Mouse (Mus musculus): ENCODE data around the gene Lsm6. TPM values are rescaled to one million over a fixed set of nuclear protein-coding genes. Genes with fewer than 3 reads are reported as not detected.

Gene Lsm6
- polyA plus RNA-seq (2014; fragmentation: Nextera tagmentation; extraction: Ambion mirVana) = 245 and 249 TPM in 2 replicates

DNA sequence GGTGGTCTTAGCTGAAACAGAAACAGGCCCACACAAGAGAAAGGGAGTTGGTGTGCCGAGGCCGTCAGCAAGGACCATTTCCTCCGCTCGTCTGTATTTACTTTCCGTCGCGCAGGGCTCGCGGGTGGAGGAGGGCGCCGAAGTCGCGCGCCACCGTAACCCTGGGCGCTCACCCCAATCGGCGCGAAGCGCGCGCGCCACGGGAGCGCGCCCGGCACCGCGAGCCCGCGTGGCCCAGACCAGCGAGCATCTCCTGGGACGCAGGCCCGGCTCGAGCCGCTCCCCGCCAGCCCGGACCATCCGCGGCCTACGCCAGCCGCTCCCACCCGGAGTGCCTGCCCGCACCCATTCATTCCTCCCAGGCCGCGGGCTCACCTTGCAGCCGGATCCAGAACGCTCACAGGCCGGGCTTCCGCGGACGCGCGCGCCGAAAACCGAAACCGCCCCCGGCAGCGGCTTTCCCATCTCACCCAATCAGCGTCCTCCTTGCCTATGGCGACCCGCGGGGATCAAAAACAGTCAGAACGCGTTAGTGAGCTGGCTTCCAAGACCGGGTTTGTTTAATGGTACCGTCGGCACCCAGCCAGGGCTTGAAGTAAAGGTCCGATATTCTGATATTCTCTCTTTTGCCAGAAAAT is at the start of gene Lsm6:
Gene Lsm6, minus strand, starts transcription at position 468 of the 638 bp plus-strand sequence.
- Histone ChIP-seq H3K4me2 (ENCODE audit: low read depth, low read length, severe bottlenecking) (peak within 1 kb of the TSS; percentile 68), H3K4me1 (replicated peaks; ENCODE audit: control insufficient read depth, insufficient read depth, low read length) (no peaks in the 10 kb centered on the region), H3K9me3 (ENCODE audit: control insufficient read depth, low read length) (no peaks in the 10 kb centered on the region), H3K36me3 (ENCODE audit: control insufficient read depth, insufficient read depth, low read length) (no peaks in the 10 kb centered on the region; the same call in 1 of the 2 replicates), H3K4me3 (ENCODE audit: low read depth, low read length) (peak within 1 kb of the TSS; percentile 73), H3K27ac (ENCODE audit: low read depth, low read length) (peak within 1 kb of the TSS; percentile 94), H3K9ac (ENCODE audit: low read length) (peak within 1 kb of the TSS; percentile 97), H3K27me3 (ENCODE audit: control insufficient read depth, insufficient read depth, low read length) (no peaks in the 10 kb centered on the region)
- under 1% methylated on average over 62 of the region's 70 CpGs for WGBS
- ATAC-seq (replicated peaks; ENCODE audit: low FRiP score) (peak; percentile 93), DNase-seq (ENCODE audit: low spot score) (peak; percentile 99)

DNA sequence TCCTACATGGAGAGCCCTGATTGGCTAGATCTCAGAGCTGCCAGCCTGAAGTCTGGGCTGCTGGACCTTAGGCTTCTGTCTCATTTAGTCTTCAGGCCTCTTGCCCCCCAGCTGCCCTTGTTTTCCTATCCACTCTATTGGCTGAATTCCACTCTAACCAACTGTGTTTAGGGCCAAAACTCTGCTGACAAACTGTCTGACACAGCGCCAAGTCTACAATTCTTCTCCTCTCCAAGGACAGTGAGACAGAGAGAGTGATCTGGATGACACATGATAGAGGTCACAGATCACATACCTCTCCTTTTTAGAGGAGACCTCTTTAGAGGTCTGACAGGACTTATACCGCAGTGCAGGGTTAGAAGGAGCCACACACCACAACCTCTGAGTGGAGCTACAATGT is 46.1 kb upstream of the Lsm6 start:
- no peaks in the 10 kb centered on the region for H3K9me3 ChIP-seq (ENCODE audit: control insufficient read depth, low read length)
- H3K27me3 ChIP-seq (ENCODE audit: control insufficient read depth, insufficient read depth, low read length) = no peaks in the 10 kb centered on the region
- H3K4me2 ChIP-seq (ENCODE audit: low read depth, low read length, severe bottlenecking) = no peak overlapping the region
- H3K4me3 ChIP-seq (ENCODE audit: low read depth, low read length) = no peak overlapping the region
- no peak overlapping the region for H3K9ac ChIP-seq (ENCODE audit: low read length)
- WGBS = 87% methylated on average over 2 of the region's 2 CpGs
- no peaks in the 10 kb centered on the region for H3K36me3 ChIP-seq (ENCODE audit: control insufficient read depth, insufficient read depth, low read length)
- ATAC-seq (replicated peaks; ENCODE audit: low FRiP score) (no peak), DNase-seq (ENCODE audit: low spot score) (no peak)
- no peak overlapping the region for H3K27ac ChIP-seq (ENCODE audit: low read depth, low read length)
- no peaks in the 10 kb centered on the region for H3K4me1 ChIP-seq (replicated peaks; ENCODE audit: control insufficient read depth, insufficient read depth, low read length)

DNA sequence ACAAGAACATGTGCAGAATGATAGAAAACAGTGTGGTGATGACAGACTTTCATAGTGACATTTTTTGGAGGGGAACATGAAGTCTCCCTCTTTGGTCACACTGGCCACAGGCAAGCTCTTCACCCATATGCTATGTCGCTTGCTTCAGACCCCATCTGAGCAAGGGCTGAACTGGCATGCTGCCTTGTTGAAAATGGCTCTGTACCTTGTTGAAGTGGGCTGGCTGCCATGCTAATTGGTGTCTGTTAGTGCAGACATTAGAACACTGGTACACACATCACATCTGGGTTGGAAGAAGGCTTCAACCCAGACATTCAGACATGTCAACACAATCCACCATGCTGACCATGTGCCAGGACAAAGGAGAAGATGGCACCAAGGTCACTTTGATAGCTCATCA is 42.1 kb upstream of the Lsm6 start:
- no peaks in the 10 kb centered on the region for H3K4me1 ChIP-seq (replicated peaks; ENCODE audit: control insufficient read depth, insufficient read depth, low read length)
- no peak for ATAC-seq (replicated peaks; ENCODE audit: low FRiP score)
- H3K27me3 ChIP-seq (ENCODE audit: control insufficient read depth, insufficient read depth, low read length) = no peaks in the 10 kb centered on the region
- no peak overlapping the region for H3K9ac ChIP-seq (ENCODE audit: low read length)
- WGBS = 80% methylated on average over 1 of the region's 1 CpGs
- no peak overlapping the region for H3K27ac ChIP-seq (ENCODE audit: low read depth, low read length)
- no peak overlapping the region for H3K4me2 ChIP-seq (ENCODE audit: low read depth, low read length, severe bottlenecking)
- no peaks in the 10 kb centered on the region for H3K36me3 ChIP-seq (ENCODE audit: control insufficient read depth, insufficient read depth, low read length)
- no peak overlapping the region for H3K4me3 ChIP-seq (ENCODE audit: low read depth, low read length)
- DNase-seq (ENCODE audit: low spot score) = no peak
- H3K9me3 ChIP-seq (ENCODE audit: control insufficient read depth, low read length) = no peaks in the 10 kb centered on the region

GRCm38 (mm10) chr8:78862046-78862445 is 41.1 kb upstream of the Lsm6 start:
- ATAC-seq (replicated peaks; ENCODE audit: low FRiP score) = no peak
- Histone ChIP-seq H3K9ac (ENCODE audit: low read length) (no peak overlapping the region), H3K9me3 (ENCODE audit: control insufficient read depth, low read length) (no peaks in the 10 kb centered on the region), H3K27me3 (ENCODE audit: control insufficient read depth, insufficient read depth, low read length) (no peaks in the 10 kb centered on the region), H3K36me3 (ENCODE audit: control insufficient read depth, insufficient read depth, low read length) (no peaks in the 10 kb centered on the region), H3K4me3 (ENCODE audit: low read depth, low read length) (no peak overlapping the region), H3K4me2 (ENCODE audit: low read depth, low read length, severe bottlenecking) (no peak overlapping the region), H3K4me1 (replicated peaks; ENCODE audit: control insufficient read depth, insufficient read depth, low read length) (no peaks in the 10 kb centered on the region), H3K27ac (ENCODE audit: low read depth, low read length) (no peak overlapping the region)
- no peak for DNase-seq (ENCODE audit: low spot score)
- 78% methylated on average over 9 of the region's 9 CpGs for WGBS

DNA sequence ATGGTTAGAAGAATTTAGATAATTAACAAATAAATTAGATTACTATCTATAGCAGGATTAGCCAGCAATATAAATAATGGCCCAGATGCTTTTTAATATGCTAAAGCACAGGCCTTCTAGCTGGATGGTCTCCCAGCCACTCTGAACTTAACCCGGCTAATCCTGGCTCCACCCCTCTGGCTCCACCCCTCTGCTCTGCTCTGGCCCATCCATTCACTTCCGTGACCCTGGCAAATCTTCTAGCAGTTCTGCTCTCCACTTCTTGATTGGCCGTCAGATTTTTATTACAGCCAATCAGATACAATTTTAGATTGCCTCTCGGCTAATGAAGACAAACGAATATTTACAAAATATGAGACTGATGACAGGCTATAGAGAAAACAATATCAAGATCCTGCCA is 39.8 kb upstream of the Lsm6 start:
- Histone ChIP-seq H3K9me3 (ENCODE audit: control insufficient read depth, low read length) (no peaks in the 10 kb centered on the region), H3K4me3 (ENCODE audit: low read depth, low read length) (no peak overlapping the region), H3K27me3 (ENCODE audit: control insufficient read depth, insufficient read depth, low read length) (no peaks in the 10 kb centered on the region), H3K27ac (ENCODE audit: low read depth, low read length) (no peak overlapping the region), H3K36me3 (ENCODE audit: control insufficient read depth, insufficient read depth, low read length) (no peaks in the 10 kb centered on the region), H3K4me1 (replicated peaks; ENCODE audit: control insufficient read depth, insufficient read depth, low read length) (no peaks in the 10 kb centered on the region), H3K4me2 (ENCODE audit: low read depth, low read length, severe bottlenecking) (no peak overlapping the region), H3K9ac (ENCODE audit: low read length) (no peak overlapping the region)
- DNase-seq (ENCODE audit: low spot score) (no peak), ATAC-seq (replicated peaks; ENCODE audit: low FRiP score) (no peak)
- WGBS = 57% methylated on average over 5 of the region's 5 CpGs

DNA sequence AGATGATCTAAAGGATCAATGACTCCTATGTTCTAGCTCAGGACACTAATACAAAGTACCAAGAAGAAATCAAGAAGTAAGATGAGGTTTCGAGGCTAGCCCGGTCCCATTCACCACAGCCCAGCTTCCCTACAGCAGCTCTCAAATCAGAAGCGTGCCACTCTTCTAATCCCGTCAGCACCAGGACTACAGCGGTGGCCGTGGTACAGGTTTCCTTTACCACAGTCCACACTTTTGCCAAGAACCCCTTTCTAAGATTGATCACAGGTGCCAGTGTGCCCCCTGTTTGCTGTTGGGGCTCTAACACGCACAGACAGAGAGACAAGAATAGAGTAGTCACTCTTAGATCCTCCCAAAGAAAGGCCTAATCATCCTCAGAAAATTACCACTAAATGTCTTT is 36.5 kb upstream of the Lsm6 start:
- no peak for ATAC-seq (replicated peaks; ENCODE audit: low FRiP score)
- WGBS = 91% methylated on average over 7 of the region's 7 CpGs

GRCm38 (mm10) chr8:78852279-78852678 is 31.3 kb upstream of the Lsm6 start:
- Histone ChIP-seq H3K4me2 (ENCODE audit: low read depth, low read length, severe bottlenecking) (no peak overlapping the region), H3K36me3 (ENCODE audit: control insufficient read depth, insufficient read depth, low read length) (no peaks in the 10 kb centered on the region), H3K9me3 (ENCODE audit: control insufficient read depth, low read length) (no peaks in the 10 kb centered on the region), H3K9ac (ENCODE audit: low read length) (no peak overlapping the region), H3K27ac (ENCODE audit: low read depth, low read length) (no peak overlapping the region), H3K4me3 (ENCODE audit: low read depth, low read length) (no peak overlapping the region), H3K27me3 (ENCODE audit: control insufficient read depth, insufficient read depth, low read length) (no peaks in the 10 kb centered on the region), H3K4me1 (replicated peaks; ENCODE audit: control insufficient read depth, insufficient read depth, low read length) (no peaks in the 10 kb centered on the region)
- DNase-seq (ENCODE audit: low spot score) (no peak), ATAC-seq (replicated peaks; ENCODE audit: low FRiP score) (no peak)
- 88% methylated on average over 4 of the region's 4 CpGs for WGBS

More for the DNA sequence above, 36.5 kb upstream of the Lsm6 start:
- no peak overlapping the region for H3K4me2 ChIP-seq (ENCODE audit: low read depth, low read length, severe bottlenecking)
- no peak overlapping the region for H3K4me3 ChIP-seq (ENCODE audit: low read depth, low read length)
- H3K4me1 ChIP-seq (replicated peaks; ENCODE audit: control insufficient read depth, insufficient read depth, low read length) = no peaks in the 10 kb centered on the region
- no peak for DNase-seq (ENCODE audit: low spot score)
- no peaks in the 10 kb centered on the region for H3K9me3 ChIP-seq (ENCODE audit: control insufficient read depth, low read length)
- no peak overlapping the region for H3K9ac ChIP-seq (ENCODE audit: low read length)
- no peak overlapping the region for H3K27ac ChIP-seq (ENCODE audit: low read depth, low read length)
- H3K27me3 ChIP-seq (ENCODE audit: control insufficient read depth, insufficient read depth, low read length) = no peaks in the 10 kb centered on the region
- H3K36me3 ChIP-seq (ENCODE audit: control insufficient read depth, insufficient read depth, low read length) = no peaks in the 10 kb centered on the region

- no peaks in the 10 kb centered on the region for H3K27me3 ChIP-seq (ENCODE audit: control insufficient read depth, insufficient read depth, low read length)
- no peak for ATAC-seq (replicated peaks; ENCODE audit: low FRiP score)
- WGBS = 94% methylated on average over 3 of the region's 3 CpGs
Observed at GRCm38 (mm10) chr8:78847240-78847639, 26.3 kb upstream of the Lsm6 start.

DNA sequence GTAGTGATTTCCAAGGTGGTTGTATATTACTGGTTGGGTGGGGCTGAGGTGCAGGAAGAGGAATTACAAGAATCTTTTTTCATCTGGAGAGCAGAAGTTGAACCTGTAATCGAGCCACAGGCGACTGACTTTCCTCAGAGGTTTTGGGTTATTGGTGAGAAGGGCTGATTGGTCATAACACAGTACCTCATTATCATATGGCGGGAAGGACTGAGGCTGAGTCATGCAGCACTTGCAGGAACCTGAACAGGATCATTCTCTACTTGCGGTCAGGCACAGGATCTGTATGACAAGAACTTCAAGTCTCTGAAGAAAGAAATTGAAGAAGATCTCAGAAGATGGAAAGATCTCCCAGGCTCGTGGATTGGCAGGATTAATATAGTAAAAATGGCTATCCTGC is 23.6 kb upstream of the Lsm6 start:
- Histone ChIP-seq H3K4me2 (ENCODE audit: low read depth, low read length, severe bottlenecking) (no peak overlapping the region), H3K36me3 (ENCODE audit: control insufficient read depth, insufficient read depth, low read length) (no peaks in the 10 kb centered on the region), H3K9ac (ENCODE audit: low read length) (no peak overlapping the region), H3K4me3 (ENCODE audit: low read depth, low read length) (no peak overlapping the region), H3K4me1 (replicated peaks; ENCODE audit: control insufficient read depth, insufficient read depth, low read length) (no peaks in the 10 kb centered on the region), H3K27ac (ENCODE audit: low read depth, low read length) (no peak overlapping the region), H3K27me3 (ENCODE audit: control insufficient read depth, insufficient read depth, low read length) (no peaks in the 10 kb centered on the region), H3K9me3 (ENCODE audit: control insufficient read depth, low read length) (no peaks in the 10 kb centered on the region)
- whole genome bisulfite sequencing = 88% methylated on average over 5 of the region's 5 CpGs
- DNase-seq (ENCODE audit: low spot score) = no peak
- ATAC-seq (replicated peaks; ENCODE audit: low FRiP score) = no peak

More at GRCm38 (mm10) chr8:78847240-78847639, 26.3 kb upstream of the Lsm6 start:
- no peak overlapping the region for H3K4me2 ChIP-seq (ENCODE audit: low read depth, low read length, severe bottlenecking)
- no peak overlapping the region for H3K9ac ChIP-seq (ENCODE audit: low read length)
- no peaks in the 10 kb centered on the region for H3K36me3 ChIP-seq (ENCODE audit: control insufficient read depth, insufficient read depth, low read length)
- no peak for DNase-seq (ENCODE audit: low spot score)
- no peaks in the 10 kb centered on the region for H3K4me1 ChIP-seq (replicated peaks; ENCODE audit: control insufficient read depth, insufficient read depth, low read length)
- no peak overlapping the region for H3K4me3 ChIP-seq (ENCODE audit: low read depth, low read length)
- H3K9me3 ChIP-seq (ENCODE audit: control insufficient read depth, low read length) = no peaks in the 10 kb centered on the region
- H3K27ac ChIP-seq (ENCODE audit: low read depth, low read length) = no peak overlapping the region

All from forebrain, embryonic 11.5 days (tissue).